9 mouse cellular contexts compared by ENCODE assay signal in the genomic region with DNA sequence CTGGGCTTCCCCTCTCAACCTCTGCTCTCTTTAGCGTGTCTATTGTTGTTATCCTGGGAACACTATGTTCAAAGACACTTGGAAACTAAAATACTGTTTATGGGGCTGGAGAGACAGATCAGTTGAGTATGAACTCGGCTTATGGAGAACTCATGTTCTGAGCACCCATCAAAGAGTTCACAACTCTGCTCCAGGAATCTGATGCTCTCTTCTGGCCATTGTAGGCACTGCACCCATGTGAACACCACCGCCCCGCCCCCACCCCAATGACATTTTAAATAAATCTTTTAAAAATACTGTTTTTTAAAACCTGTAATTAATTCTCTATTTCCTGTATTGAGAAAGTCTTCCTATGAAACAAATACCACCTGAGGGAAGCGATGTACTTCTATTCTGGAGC. TPM values are rescaled to one million over a fixed set of nuclear protein-coding genes. Genes with fewer than 3 reads are reported as not detected.
DNase-seq lines count a peak whose midpoint lies in the region; ATAC-seq and TF ChIP-seq lines count a peak whose summit lies in the region.
"Had no signal": no experiment of that assay in that cellular context is flagged by ENCODE, and none has a peak within 500 bp of the region (broad histone marks: within the 10 kb centered on the region; RNA-seq: fewer than 3 reads in every experiment).

No protein-coding gene starts in this region.

- H3K27me3 ChIP-seq in testis, adult 2 months (ENCODE audit: control insufficient read depth, insufficient read depth, low read length) = no peaks in the 10 kb centered on the region
- no peaks in the 10 kb centered on the region for H3K27me3 ChIP-seq in embryonic facial prominence, embryonic 11.5 days (ENCODE audit: control insufficient read depth, insufficient read depth, low read length)
- no peaks in the 10 kb centered on the region for H3K27me3 ChIP-seq in midbrain, embryonic 11.5 days (ENCODE audit: control insufficient read depth, insufficient read depth, low read length)

- peaks cover 5% of the 10 kb centered on the region for H3K4me1 ChIP-seq in testis, adult 2 months (ENCODE audit: control insufficient read depth, insufficient read depth, low read length)
- no peaks in the 10 kb centered on the region for H3K4me1 ChIP-seq in embryonic facial prominence, embryonic 11.5 days (ENCODE audit: control insufficient read depth, insufficient read depth, low read length)
- H3K4me1 ChIP-seq in midbrain, embryonic 11.5 days (ENCODE audit: control insufficient read depth, insufficient read depth, low read length) = no peaks in the 10 kb centered on the region

- H3K9ac ChIP-seq in embryonic facial prominence, embryonic 11.5 days (replicated peaks; ENCODE audit: low read length) = no peak overlapping the region
- no peak overlapping the region for H3K9ac ChIP-seq in midbrain, embryonic 11.5 days (ENCODE audit: low read length)

- DNase-seq in gastrocnemius, adult 18-20 months (ENCODE audit: low spot score) = peak; percentile 30
- no peak for DNase-seq in gastrocnemius, postnatal 36 days
- DNase-seq in testis, postnatal 14 days (ENCODE audit: low spot score) = no peak
- peak; percentile 56 for DNase-seq in embryonic facial prominence, embryonic 11.5 days (ENCODE audit: low spot score)
- peak; percentile 62 for DNase-seq in lung, postnatal 14 days
- DNase-seq in midbrain, embryonic 11.5 days (ENCODE audit: low spot score, missing footprints) = no peak

- 16% methylated on average over 5 of the region's 5 CpGs for WGBS in embryonic facial prominence, embryonic 11.5 days
- 21% methylated on average over 5 of the region's 5 CpGs for WGBS in midbrain, embryonic 11.5 days

- H3K27ac ChIP-seq in testis, adult 2 months (ENCODE audit: control insufficient read depth, insufficient read depth, low read depth, low read length) = no peak overlapping the region
- H3K27ac ChIP-seq in embryonic facial prominence, embryonic 11.5 days (replicated peaks; ENCODE audit: low read depth, low read length) = no peak overlapping the region
- H3K27ac ChIP-seq in midbrain, embryonic 11.5 days (ENCODE audit: low read depth, low read length) = no peak overlapping the region

- no peak overlapping the region for H3K4me3 ChIP-seq in testis, adult 2 months (ENCODE audit: control insufficient read depth, low read depth, low read length)
- H3K4me3 ChIP-seq in embryonic facial prominence, embryonic 11.5 days (ENCODE audit: low read depth, low read length) = no peak overlapping the region
- no peak overlapping the region for H3K4me3 ChIP-seq in midbrain, embryonic 11.5 days (ENCODE audit: low read depth, low read length)

- ATAC-seq in embryonic facial prominence, embryonic 11.5 days (replicated peaks; ENCODE audit: insufficient number of reproducible peaks, low FRiP score, low TSS enrichment, low read depth) = no peak
- ATAC-seq in erythroblast, adult 5-6 weeks (replicated peaks; ENCODE audit: low FRiP score, poor library complexity, severe bottlenecking) = no peak
- no peak for ATAC-seq in midbrain, embryonic 11.5 days (ENCODE audit: low FRiP score)

- no peaks in the 10 kb centered on the region for H3K9me3 ChIP-seq in embryonic facial prominence, embryonic 11.5 days (replicated peaks; ENCODE audit: control insufficient read depth, low read length)
- H3K9me3 ChIP-seq in midbrain, embryonic 11.5 days (ENCODE audit: control insufficient read depth, low read length) = no peaks in the 10 kb centered on the region

- H3K36me3 ChIP-seq in testis, adult 2 months (ENCODE audit: control insufficient read depth, insufficient read depth, low read length) = no peaks in the 10 kb centered on the region
- H3K36me3 ChIP-seq in embryonic facial prominence, embryonic 11.5 days (replicated peaks; ENCODE audit: control insufficient read depth, insufficient read depth, low read depth, low read length) = no peaks in the 10 kb centered on the region
- H3K36me3 ChIP-seq in midbrain, embryonic 11.5 days (ENCODE audit: control insufficient read depth, insufficient read depth, low read length) = no peaks in the 10 kb centered on the region

- TF ChIP-seq POLR2A in testis, adult 2 months (IDR thresholded peaks at IDR 0.05; ENCODE audit: control insufficient read depth, low read depth, low read length) = no peak

- TF ChIP-seq CTCF in testis, adult 2 months (IDR thresholded peaks at IDR 0.05; ENCODE audit: control insufficient read depth, insufficient read depth, insufficient replicate concordance, low read depth, low read length) = peak; percentile 38; the same call in 1 of the 2 replicates

- intact Hi-C loops in gastrocnemius, postnatal 36 days (cut with DNase I) = loop anchor here (10.0 kb wide), 1 partner anchor 208 kb away; no protein-coding TSS in a partner anchor

- no peak overlapping the region for H3K4me2 ChIP-seq in embryonic facial prominence, embryonic 11.5 days (ENCODE audit: low read depth, low read length)
- no peak overlapping the region for H3K4me2 ChIP-seq in midbrain, embryonic 11.5 days

RNA-seq across cellular contexts. Expression of gene Cngb1, which starts 4.0 kb away (rescaled TPM):
- under 1 TPM; 0.05 to 0.07 TPM for total RNA-seq in gastrocnemius, adult 18-20 months (2021)
- under 1 TPM; 0.27 to 0.51 TPM for total RNA-seq in gastrocnemius, postnatal 36 days (2021)
- polyA plus RNA-seq in testis, adult 2 months (2012; rRNA removed) = 6.2 and 6.9 TPM in 2 replicates
- 0.10 and 0.32 TPM in 2 replicates for polyA plus RNA-seq in embryonic facial prominence, embryonic 11.5 days (2014; fragmentation: Nextera tagmentation; extraction: Ambion mirVana)
- total RNA-seq in erythroblast, adult 5-6 weeks (2015; ENCODE audit: low replicate concordance) = not detected in 2 replicates
- total RNA-seq in erythroblast, adult 5-6 weeks (2017; ENCODE audit: low replicate concordance) = not detected in 2 replicates
- polyA plus RNA-seq in midbrain, embryonic 11.5 days (2014; fragmentation: Nextera tagmentation; extraction: Ambion mirVana) = 0.04 TPM in 1 of 2 replicates, not detected in the other

RNA-seq across cellular contexts. Expression of gene Tepp, which starts 8.0 kb away (rescaled TPM):
- not detected for total RNA-seq in gastrocnemius, adult 18-20 months (2021)
- not detected for total RNA-seq in gastrocnemius, postnatal 36 days (2021)
- 290 and 313 TPM in 2 replicates for polyA plus RNA-seq in testis, adult 2 months (2012; rRNA removed)
- not detected in 2 replicates for polyA plus RNA-seq in embryonic facial prominence, embryonic 11.5 days (2014; fragmentation: Nextera tagmentation; extraction: Ambion mirVana)
- not detected in 2 replicates for total RNA-seq in erythroblast, adult 5-6 weeks (2015; ENCODE audit: low replicate concordance)
- total RNA-seq in erythroblast, adult 5-6 weeks (2017; ENCODE audit: low replicate concordance) = not detected in 2 replicates
- polyA plus RNA-seq in midbrain, embryonic 11.5 days (2014; fragmentation: Nextera tagmentation; extraction: Ambion mirVana) = 0.29 TPM in 1 of 2 replicates, not detected in the other
- total RNA-seq: left cerebral cortex, adult 18-20 months had no signal

RNA-seq across cellular contexts. Expression of gene Zfp319, which starts 29.3 kb away (rescaled TPM):
- total RNA-seq in gastrocnemius, adult 18-20 months (2021) = 1 to 10 TPM; 2.8 to 3.2 TPM
- total RNA-seq in gastrocnemius, postnatal 36 days (2021) = 1 to 10 TPM; 3.1 to 3.3 TPM
- 3.9 and 4.0 TPM in 2 replicates for polyA plus RNA-seq in testis, adult 2 months (2012; rRNA removed)
- polyA plus RNA-seq in embryonic facial prominence, embryonic 11.5 days (2014; fragmentation: Nextera tagmentation; extraction: Ambion mirVana) = 6.6 and 7.2 TPM in 2 replicates
- total RNA-seq in erythroblast, adult 5-6 weeks (2015; ENCODE audit: low replicate concordance) = 2.5 and 3.3 TPM in 2 replicates
- total RNA-seq in erythroblast, adult 5-6 weeks (2017; ENCODE audit: low replicate concordance) = 0.14 and 0.17 TPM in 2 replicates
- polyA plus RNA-seq in midbrain, embryonic 11.5 days (2014; fragmentation: Nextera tagmentation; extraction: Ambion mirVana) = 8.3 and 8.6 TPM in 2 replicates

RNA-seq across cellular contexts. Expression of gene Usb1, which starts 29.7 kb away (rescaled TPM):
- total RNA-seq in gastrocnemius, adult 18-20 months (2021) = 1 to 10 TPM; 4.8 to 5.7 TPM
- total RNA-seq in gastrocnemius, postnatal 36 days (2021) = 1 to 10 TPM; 4.4 to 5.7 TPM
- polyA plus RNA-seq in testis, adult 2 months (2012; rRNA removed) = 33.1 and 34.0 TPM in 2 replicates
- polyA plus RNA-seq in embryonic facial prominence, embryonic 11.5 days (2014; fragmentation: Nextera tagmentation; extraction: Ambion mirVana) = 36.5 and 37.6 TPM in 2 replicates
- 7.9 and 8.1 TPM in 2 replicates for total RNA-seq in erythroblast, adult 5-6 weeks (2015; ENCODE audit: low replicate concordance)
- total RNA-seq in erythroblast, adult 5-6 weeks (2017; ENCODE audit: low replicate concordance) = 6.1 and 8.0 TPM in 2 replicates
- 33.3 and 37.6 TPM in 2 replicates for polyA plus RNA-seq in midbrain, embryonic 11.5 days (2014; fragmentation: Nextera tagmentation; extraction: Ambion mirVana)

RNA-seq across cellular contexts. Expression of gene Mmp15, which starts 49.7 kb away (rescaled TPM):
- total RNA-seq in gastrocnemius, adult 18-20 months (2021) = 10 to 100 TPM; 16.8 to 17.8 TPM
- total RNA-seq in gastrocnemius, postnatal 36 days (2021) = 10 to 100 TPM; 14.3 to 17.8 TPM
- polyA plus RNA-seq in testis, adult 2 months (2012; rRNA removed) = 0.23 and 0.30 TPM in 2 replicates
- polyA plus RNA-seq in embryonic facial prominence, embryonic 11.5 days (2014; fragmentation: Nextera tagmentation; extraction: Ambion mirVana) = 8.9 and 9.9 TPM in 2 replicates
- not detected in 2 replicates for total RNA-seq in erythroblast, adult 5-6 weeks (2015; ENCODE audit: low replicate concordance)
- total RNA-seq in erythroblast, adult 5-6 weeks (2017; ENCODE audit: low replicate concordance) = not detected in 2 replicates
- polyA plus RNA-seq in midbrain, embryonic 11.5 days (2014; fragmentation: Nextera tagmentation; extraction: Ambion mirVana) = 11.7 and 13.5 TPM in 2 replicates

Comparison
In these comparisons a context has a peak if more than half of its experiments do, and no peak if none do; other contexts are left out.
1. DNase-seq: peak in gastrocnemius, adult 18-20 months (single experiment), embryonic facial prominence, embryonic 11.5 days (single experiment) and lung, postnatal 14 days (single experiment); none in gastrocnemius, postnatal 36 days (0 of 2), testis, postnatal 14 days (single experiment) and midbrain, embryonic 11.5 days (single experiment).